Mouse (Mus musculus): ENCODE data around the gene Fam120c.

Gene Fam120c

GRCm38 (mm10) chrX:151343761-151344500 is at the start of gene Fam120c:
Gene Fam120c (plus strand): TSS chrX:151344175.
- DNase-seq (ENCODE audit: low read depth, low spot score) = peak; percentile 90

DNA sequence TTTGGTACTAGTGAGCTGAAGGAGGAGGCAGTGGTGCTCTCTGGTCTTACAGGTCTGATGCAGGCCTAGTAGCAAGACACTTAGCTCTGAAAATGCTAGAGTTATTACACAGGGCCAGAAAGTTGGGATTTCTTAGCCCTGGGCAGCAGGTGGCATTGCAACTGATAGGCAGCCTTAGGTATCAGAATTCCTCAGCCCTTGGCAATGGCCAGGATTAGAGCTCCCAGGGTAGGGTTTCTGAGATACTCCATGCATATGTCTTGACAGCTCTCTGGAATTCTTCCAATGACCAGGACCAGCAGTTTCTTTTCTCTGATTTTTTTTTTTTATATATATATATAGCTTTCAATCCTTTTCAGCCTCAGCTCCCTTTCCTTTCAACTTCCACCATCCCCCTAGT is 45.6 kb upstream of the Fam120c start:
- DNase-seq (ENCODE audit: low read depth, low spot score) = no peak

- DNase-seq (ENCODE audit: low read depth, low spot score) = peak; percentile 19
Measured at GRCm38 (mm10) chrX:151313732-151314131, 30.2 kb upstream of the Fam120c start.

GRCm38 (mm10) chrX:151333615-151334014 is 10.4 kb upstream of the Fam120c start:
- DNase-seq (ENCODE audit: low read depth, low spot score) = no peak

DNA sequence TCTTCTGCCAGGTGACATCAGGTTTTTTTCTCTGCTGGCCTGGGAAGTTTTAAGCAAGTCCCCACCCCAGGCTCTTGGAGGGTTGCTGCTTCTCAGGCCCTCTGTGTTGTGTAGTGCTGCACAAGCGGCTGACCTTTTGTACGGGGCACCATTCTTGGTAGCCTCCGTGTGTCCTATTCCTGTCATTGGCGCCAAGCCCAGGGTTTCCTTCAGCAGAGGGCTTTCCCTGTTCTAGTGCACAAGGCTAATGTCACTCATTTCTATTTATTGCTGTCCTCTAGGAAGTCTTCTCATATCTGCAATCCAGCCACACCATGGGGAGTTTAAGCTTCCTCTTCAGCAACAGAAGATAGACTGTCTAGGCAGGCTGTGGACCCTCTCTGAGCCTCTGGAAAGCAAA is 6.2 kb upstream of the Fam120c start:
- DNase-seq (ENCODE audit: low read depth, low spot score) = no peak

- DNase-seq (ENCODE audit: low read depth, low spot score) = peak; percentile 75
Measured at GRCm38 (mm10) chrX:151344501-151344984, 568 bp downstream of the Fam120c start.

GRCm38 (mm10) chrX:151345333-151346125 is 1.6 kb downstream of the Fam120c start:
- peak; percentile 8 for DNase-seq (ENCODE audit: low read depth, low spot score)

GRCm38 (mm10) chrX:151347278-151347677 is 3.3 kb downstream of the Fam120c start:
- no peak for DNase-seq (ENCODE audit: low read depth, low spot score)

DNA sequence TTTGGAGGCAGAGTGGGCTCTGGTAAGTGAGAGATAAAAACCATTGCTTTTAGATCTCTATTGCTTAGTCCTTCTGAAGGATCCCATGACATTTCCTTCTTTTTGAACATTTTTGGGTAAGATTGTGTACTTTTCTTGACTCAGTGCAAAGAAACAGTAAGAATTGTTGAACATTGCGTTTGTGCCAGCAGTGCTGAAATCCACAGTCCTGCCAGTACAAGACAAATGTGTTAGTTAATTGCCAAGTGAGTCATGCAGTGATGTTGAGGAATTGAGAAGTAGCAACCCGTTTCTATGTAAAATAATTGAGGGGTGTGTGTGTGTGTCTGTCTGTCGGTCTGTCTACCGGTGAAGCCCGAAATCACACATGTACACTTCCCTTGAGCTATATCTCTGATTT is 5.3 kb downstream of the Fam120c start:
- DNase-seq (ENCODE audit: low read depth, low spot score) = no peak

GRCm38 (mm10) chrX:151418801-151419200 is 74.8 kb downstream of the Fam120c start:
- no peak for DNase-seq (ENCODE audit: low read depth, low spot score)

DNA sequence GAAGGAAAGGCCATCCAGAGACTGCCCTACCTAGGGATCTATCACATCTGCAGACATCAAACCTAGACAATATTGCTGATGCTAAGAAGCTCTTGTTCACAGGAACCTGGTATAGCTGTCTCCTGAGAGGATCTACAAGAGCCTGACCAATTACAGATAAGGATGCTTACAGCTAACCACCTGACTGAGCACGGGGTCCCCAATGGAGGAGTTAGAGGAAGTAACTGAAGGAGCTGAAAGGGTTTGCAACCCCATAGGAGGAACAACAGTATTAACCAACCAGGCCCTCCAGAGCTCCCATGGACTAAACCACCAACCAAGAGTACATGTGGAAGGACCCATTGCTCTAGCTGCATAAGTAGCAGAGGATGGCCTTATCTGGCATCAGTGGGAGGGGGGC is 76.8 kb downstream of the Fam120c start:
- no peak for DNase-seq (ENCODE audit: low read depth, low spot score)

DNA sequence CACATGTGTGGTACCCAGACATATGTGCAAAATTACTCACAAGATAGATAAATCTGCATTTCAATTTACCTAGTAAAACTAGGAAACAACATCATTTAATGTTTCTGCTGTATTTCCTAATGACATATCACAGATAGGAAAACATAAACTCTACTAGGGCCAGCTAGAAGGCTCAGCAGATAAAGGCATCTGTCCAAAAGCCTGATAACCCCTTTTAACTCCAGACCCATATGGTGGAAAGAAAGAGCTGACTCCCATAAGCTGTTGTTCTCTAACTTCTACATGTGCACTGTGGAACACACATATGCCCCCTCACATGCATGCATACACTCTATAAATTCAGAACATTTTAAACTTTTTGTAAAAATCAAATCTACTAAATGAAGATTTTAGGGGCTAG is 99.7 kb downstream of the Fam120c start:
- DNase-seq (ENCODE audit: low read depth, low spot score) = no peak

DNA sequence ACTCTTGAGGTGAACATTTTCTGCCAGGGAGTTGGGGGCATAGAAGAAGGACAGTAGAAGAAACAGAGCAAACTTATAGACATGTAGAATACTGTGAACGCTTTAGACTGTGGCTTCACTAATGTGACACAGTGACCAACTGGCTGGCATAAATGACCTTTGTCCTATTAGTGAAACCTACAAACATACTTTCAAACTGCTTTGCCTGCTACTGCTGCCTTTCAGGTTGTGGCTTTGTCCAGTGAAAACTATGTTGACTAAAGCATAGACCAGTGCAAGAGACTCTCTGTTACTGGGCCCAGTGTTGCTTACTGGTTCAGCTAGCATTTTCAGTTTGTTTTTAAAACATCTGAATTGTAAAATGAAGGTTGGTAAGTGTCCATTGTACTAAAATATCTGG is 100.2 kb downstream of the Fam120c start:
- no peak for DNase-seq (ENCODE audit: low read depth, low spot score)

- DNase-seq (ENCODE audit: low read depth, low spot score) = peak; percentile 16
Measured at GRCm38 (mm10) chrX:151488128-151488527, 144.2 kb downstream of the Fam120c start.

- peak; percentile 11 for DNase-seq (ENCODE audit: low read depth, low spot score)
Measured at GRCm38 (mm10) chrX:151493269-151493668, 149.3 kb downstream of the Fam120c start.

- peak; percentile 1 for DNase-seq (ENCODE audit: low read depth, low spot score)
Measured at GRCm38 (mm10) chrX:151496596-151496995, 152.6 kb downstream of the Fam120c start.

DNA sequence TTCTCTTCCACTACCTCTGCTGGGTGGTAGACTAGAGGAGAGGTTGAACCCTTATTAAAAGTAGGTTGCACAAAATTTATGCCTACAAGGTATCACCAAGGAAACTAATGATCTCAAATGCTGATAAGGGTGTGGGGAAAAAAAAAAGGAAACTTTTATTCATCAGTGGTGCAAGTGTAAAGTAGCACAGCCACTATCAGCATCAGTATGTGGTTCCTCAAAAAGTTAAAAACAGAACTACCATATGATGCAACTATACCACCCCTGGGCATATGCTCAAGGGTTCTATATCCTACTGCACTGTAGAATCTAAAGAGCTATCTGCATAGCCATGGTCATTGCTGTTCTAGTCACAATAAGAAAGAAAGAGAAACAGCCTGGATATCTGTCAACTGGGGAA is 164.6 kb downstream of the Fam120c start:
- peak; percentile 5 for DNase-seq (ENCODE audit: low read depth, low spot score)

GRCm38 (mm10) chrX:151509906-151510305 is 165.9 kb downstream of the Fam120c start:
- no peak for DNase-seq (ENCODE audit: low read depth, low spot score)

DNA sequence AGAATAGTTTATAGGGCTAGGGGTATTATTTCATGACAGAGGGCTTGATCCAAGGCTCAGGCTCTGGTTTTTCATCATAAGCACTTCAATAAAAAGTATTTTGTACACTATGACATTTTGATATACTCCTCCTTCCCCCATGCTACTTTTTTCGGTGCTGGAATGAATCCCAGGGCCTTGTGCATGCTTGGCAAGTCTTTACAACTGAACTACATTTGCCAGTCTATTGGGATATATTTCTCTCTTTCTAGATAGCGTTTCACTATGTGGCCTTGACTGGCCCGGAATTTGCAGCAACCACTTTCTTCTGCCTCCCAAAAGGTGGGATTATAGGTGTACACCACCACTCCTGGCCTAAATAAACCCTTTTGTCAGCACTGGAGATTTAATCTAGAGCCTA is 169.1 kb downstream of the Fam120c start:
- no peak for DNase-seq (ENCODE audit: low read depth, low spot score)

DNA sequence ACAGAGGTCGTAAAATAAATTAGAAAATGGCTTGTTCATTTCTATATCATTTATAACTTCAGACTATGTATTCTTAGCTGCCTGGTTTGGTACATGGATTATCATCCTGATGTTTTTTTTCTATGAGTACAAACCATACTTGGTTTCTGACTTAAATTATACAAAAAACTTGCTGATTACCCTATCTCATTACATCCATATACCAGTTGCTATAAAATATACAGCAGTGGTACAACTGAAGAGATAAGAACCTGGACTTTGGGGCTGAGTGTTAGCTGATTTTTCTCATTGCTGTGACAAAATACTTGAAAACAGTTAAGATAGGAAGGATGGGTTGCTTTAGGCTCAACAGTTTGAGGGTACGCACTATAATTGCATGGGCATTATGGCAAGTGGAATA is 169.7 kb downstream of the Fam120c start:
- no peak for DNase-seq (ENCODE audit: low read depth, low spot score)

DNA sequence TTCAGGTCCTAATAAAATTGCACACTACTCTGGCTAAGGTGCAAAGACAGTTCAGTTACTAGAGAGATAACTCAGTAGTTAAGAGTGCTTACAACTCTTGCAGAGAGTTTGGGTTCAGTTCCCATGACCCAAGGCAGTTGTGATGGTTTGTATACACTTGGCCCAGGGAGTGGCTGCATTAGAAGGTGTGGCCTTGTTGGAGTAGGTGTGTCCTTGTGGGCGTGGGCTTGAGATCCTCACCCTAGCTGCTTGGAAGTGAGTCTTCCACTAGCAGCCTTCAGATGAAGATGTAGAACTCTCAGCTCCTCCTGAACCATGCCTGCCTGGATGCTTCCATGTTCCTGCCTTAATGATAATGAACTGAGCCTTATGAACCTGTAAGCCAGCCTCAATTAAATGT is 174.2 kb downstream of the Fam120c start:
- DNase-seq (ENCODE audit: low read depth, low spot score) = peak; percentile 30

DNA sequence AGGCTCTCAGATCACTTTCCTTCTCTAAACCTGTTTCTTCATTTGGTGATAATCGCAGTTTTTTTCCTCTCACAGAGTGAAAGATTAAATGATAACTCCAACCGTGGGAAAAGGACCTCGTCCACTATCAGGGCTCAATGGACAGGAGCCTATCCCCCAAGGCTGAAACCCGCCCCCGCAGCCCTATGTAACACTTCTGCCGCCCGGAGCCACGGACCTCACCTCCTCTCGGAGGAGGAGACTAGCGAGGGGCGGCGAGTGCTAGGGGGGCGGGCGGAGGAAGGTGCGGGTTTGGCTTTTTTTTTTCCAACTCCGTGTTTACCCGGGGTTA is 176.1 kb downstream of the Fam120c start:
- DNase-seq (ENCODE audit: low read depth, low spot score) = no peak
